In genomic region chr8:127968026-127968425, GRCm38 (mm10) we compare ENCODE assay signal across 27 mouse cellular contexts.
DNase-seq lines count a peak whose midpoint lies in the region; ATAC-seq lines count a peak whose summit lies in the region.
"Had no signal": no experiment of that assay in that cellular context is flagged by ENCODE, and none has a peak within 500 bp of the region (broad histone marks: within the 10 kb centered on the region; RNA-seq: fewer than 3 reads in every experiment).

No protein-coding gene starts in this region.

- intact Hi-C loops in gastrocnemius, postnatal 14 days (cut with DNase I; ENCODE audit: low total_unique reads): no loop called here

- no peak overlapping the region for H3K4me3 ChIP-seq in heart, embryonic 10.5 days
- H3K4me3 ChIP-seq in kidney, embryonic 14.5 days (ENCODE audit: low read length): no peak overlapping the region
- H3K4me3 ChIP-seq: forebrain, embryonic 10.5 days; forebrain, embryonic 13.5 days; heart, embryonic 13.5 days had no signal

- 87% methylated on average over 2 of the region's 2 CpGs for WGBS in heart, embryonic 10.5 days
- 85% methylated on average over 2 of the region's 2 CpGs for WGBS in kidney, embryonic 14.5 days

- peak; percentile 57 for DNase-seq in heart, embryonic 10.5 days (ENCODE audit: low spot score)
- no peak for DNase-seq in heart, adult 11 months
- DNase-seq in T-cell, adult 2 months (ENCODE audit: low spot score): peak; percentile 13
- peak; percentile 50 for DNase-seq in naive thymus-derived CD4-positive, alpha-beta T cell, adult 2 months (ENCODE audit: low read depth)
- no peak for DNase-seq in embryo, embryonic 10 days (ENCODE audit: low spot score)
- DNase-seq in gastrocnemius, postnatal 14 days: no peak
- DNase-seq: adrenal gland, adult 2 months; adrenal gland, postnatal 14 days; B cell, adult 2 months; cerebellum, adult 11-12 months; cerebellum, adult 8-10 months; cerebellum, postnatal 10 days; cerebellum, postnatal 36 days; heart, adult 18-20 months; heart, postnatal 14 days; heart, postnatal 4 days; kidney, adult 18-20 months had no signal

- H3K4me1 ChIP-seq in heart, embryonic 10.5 days: no peaks in the 10 kb centered on the region; the same call in 1 of the 2 replicates
- no peaks in the 10 kb centered on the region; the same call in 1 of the 2 replicates for H3K4me1 ChIP-seq in kidney, embryonic 14.5 days (ENCODE audit: control insufficient read depth, insufficient read depth, low read length)
- H3K4me1 ChIP-seq: forebrain, embryonic 13.5 days had no signal

- H3K27me3 ChIP-seq in heart, embryonic 10.5 days (ENCODE audit: insufficient read depth, poor library complexity, severe bottlenecking): no peaks in the 10 kb centered on the region
- no peaks in the 10 kb centered on the region for H3K27me3 ChIP-seq in kidney, embryonic 14.5 days (ENCODE audit: control insufficient read depth, insufficient read depth, low read length)
- H3K27me3 ChIP-seq: CH12.LX; forebrain, embryonic 13.5 days; heart, embryonic 13.5 days; Patski had no signal

- H3K4me2 ChIP-seq in kidney, embryonic 14.5 days (replicated peaks; ENCODE audit: low read depth, low read length): no peak overlapping the region
- H3K4me2 ChIP-seq: forebrain, embryonic 13.5 days; heart, embryonic 13.5 days; hindbrain, embryonic 14.5 days had no signal

- no peak for ATAC-seq in kidney, embryonic 14.5 days (ENCODE audit: low FRiP score, low TSS enrichment)
- ATAC-seq: forebrain, embryonic 13.5 days; forebrain, embryonic 16.5 days; intestine, embryonic 16.5 days; Patski had no signal

- H3K27ac ChIP-seq in heart, embryonic 10.5 days: peak overlapping the region; percentile 19; the same call in 1 of the 2 replicates
- H3K27ac ChIP-seq in kidney, embryonic 14.5 days (ENCODE audit: low read depth, low read length): no peak overlapping the region
- H3K27ac ChIP-seq: forebrain, embryonic 10.5 days; forebrain, embryonic 13.5 days; heart, embryonic 13.5 days; hindbrain, embryonic 14.5 days had no signal

- no peaks in the 10 kb centered on the region for H3K9me3 ChIP-seq in heart, embryonic 10.5 days
- no peaks in the 10 kb centered on the region for H3K9me3 ChIP-seq in kidney, embryonic 14.5 days (ENCODE audit: control insufficient read depth, low read length)
- H3K9me3 ChIP-seq: forebrain, embryonic 10.5 days; forebrain, embryonic 13.5 days; heart, embryonic 13.5 days had no signal

- no peaks in the 10 kb centered on the region for H3K36me3 ChIP-seq in heart, embryonic 10.5 days
- H3K36me3 ChIP-seq in kidney, embryonic 14.5 days (ENCODE audit: control insufficient read depth, insufficient read depth, low read length): no peaks in the 10 kb centered on the region
- H3K36me3 ChIP-seq: forebrain, embryonic 10.5 days; G1E; heart, embryonic 13.5 days had no signal

- H3K9ac ChIP-seq in kidney, embryonic 14.5 days (ENCODE audit: low read depth, low read length): no peak overlapping the region
- H3K9ac ChIP-seq: forebrain, embryonic 13.5 days; heart, embryonic 13.5 days; hindbrain, embryonic 14.5 days had no signal

Comparison
In these comparisons a context has a peak if more than half of its experiments do, and no peak if none do; other contexts are left out.
1. DNase-seq: peak in heart, embryonic 10.5 days (single experiment), T-cell, adult 2 months (single experiment) and naive thymus-derived CD4-positive, alpha-beta T cell, adult 2 months (single experiment); none in heart, adult 11 months (single experiment), embryo, embryonic 10 days (single experiment) and gastrocnemius, postnatal 14 days (single experiment).